Mouse (Mus musculus) liver, embryonic 14.5 days (tissue): Measurements from ENCODE around the gene Gm8773. TPM values are rescaled to one million over a fixed set of nuclear protein-coding genes. Genes with fewer than 3 reads are reported as not detected.

ENCODE experiments used
- ATAC-seq: fragments of 200-750 bp; cut with Nextera tagmentation; 2 replicates; pipeline ENCODE4 v1.8.0; 2017; ENCODE audit warnings: moderate number of reproducible peaks, mild to moderate bottlenecking, moderate library complexity; ENCODE audit not compliant: insufficient read depth
- DNase-seq, 3 experiments: peaks; one replicate each; pipeline ENCODE4 v3.0.0-alpha.2; 2012 to 2013; ENCODE audit warnings: low read depth in 3 of 3, low spot score in 3 of 3
- H3K27ac ChIP-seq: fragments of 300-500 bp; sonication (generic); 2 replicates; pipeline ENCODE4 v1.5.1; 2014; ENCODE audit warnings: moderate library complexity, mild to moderate bottlenecking, control low read depth, inconsistent platforms
- H3K27me3 ChIP-seq: fragments of 300-500 bp; sonication (generic); 2 replicates; pipeline ENCODE4 v1.6.1; 2014; ENCODE audit warnings: mild to moderate bottlenecking, low read length, moderate library complexity; ENCODE audit not compliant: control insufficient read depth, insufficient read depth
- H3K36me3 ChIP-seq: fragments of 300-500 bp; sonication (generic); replicated peaks from 2 replicates; pipeline ENCODE4 v1.6.1; 2014; ENCODE audit warnings: low read depth; ENCODE audit not compliant: control insufficient read depth, insufficient read depth
- H3K4me1 ChIP-seq, 2 experiments: fragments of 200-500 bp in 1 of 2; fragments of 300-500 bp in 1 of 2; sonication (generic) in 1 of 2; replicated peaks; 2 replicates each; pipeline ENCODE4 v1.6.1; 2012 to 2014; ENCODE audit warnings: antibody characterized with exemption in 1 of 2, inconsistent platforms in 1 of 2, low read length in 1 of 2; ENCODE audit not compliant: control insufficient read depth in 2 of 2, insufficient read depth in 2 of 2
- H3K4me2 ChIP-seq: fragments of 300-500 bp; sonication (generic); 2 replicates; pipeline ENCODE4 v1.6.1; 2014; ENCODE audit warnings: low read depth, mild to moderate bottlenecking, control low read depth, moderate library complexity
- H3K4me3 ChIP-seq, 2 experiments: fragments of 200-500 bp in 1 of 2; fragments of 300-500 bp in 1 of 2; sonication (generic) in 1 of 2; 2 replicates each; pipeline ENCODE4 v1.5.1; 2012 to 2014; ENCODE audit warnings: low read depth in 2 of 2, low read length in 2 of 2, mild to moderate bottlenecking in 2 of 2, control low read depth in 1 of 2, inconsistent platforms in 1 of 2, moderate library complexity in 1 of 2; ENCODE audit not compliant: insufficient read depth in 1 of 2
- H3K9ac ChIP-seq: fragments of 300-500 bp; sonication (generic); replicated peaks from 2 replicates; pipeline ENCODE4 v1.6.1; 2014; ENCODE audit warnings: mild to moderate bottlenecking, control low read depth, moderate library complexity
- H3K9me3 ChIP-seq: fragments of 300-500 bp; sonication (generic); 2 replicates; pipeline ENCODE4 v1.6.1; 2016; ENCODE audit warnings: low read length, mixed read lengths; ENCODE audit not compliant: control insufficient read depth
- CTCF ChIP-seq: IDR thresholded peaks from 2 replicates; pipeline ENCODE4 v1.5.1; 2016; ENCODE audit warnings: antibody characterized with exemption, low read depth, control low read depth
- EP300 ChIP-seq: IDR thresholded peaks from 2 replicates; pipeline ENCODE4 v1.6.1; 2016; ENCODE audit warnings: antibody characterized with exemption, low read depth
- WGBS: fragments of 180-500 bp; shearing (Covaris S2); extraction: QIAGEN DNeasy Blood & Tissue Kit; methylation state at CpG from one replicate; pipeline ENCODE4 v1.1.7; 2014; ENCODE audit not compliant: insufficient replicate concordance; 5-methylcytosine and 5-hydroxymethylcytosine counted together
- polyA plus RNA-seq, 2 experiments: library from polyadenylated mRNA; depleted of rRNA in 1 of 2; stranded (reverse) in 1 of 2; unstranded in 1 of 2; fragments of >200 nt; fragmentation: Nextera tagmentation in 1 of 2; extraction: Ambion mirVana in 1 of 2; gene quantifications; 2 replicates each; pipeline versions ENCODE4 v1.2.1 to v1.2.3; 2012 to 2014

The Gm8773 gene
- polyA plus RNA-seq (2012; rRNA removed) (0.09 and 0.12 TPM in 2 replicates), polyA plus RNA-seq (2014; fragmentation: Nextera tagmentation; extraction: Ambion mirVana) (0.18 and 0.28 TPM in 2 replicates)

DNA sequence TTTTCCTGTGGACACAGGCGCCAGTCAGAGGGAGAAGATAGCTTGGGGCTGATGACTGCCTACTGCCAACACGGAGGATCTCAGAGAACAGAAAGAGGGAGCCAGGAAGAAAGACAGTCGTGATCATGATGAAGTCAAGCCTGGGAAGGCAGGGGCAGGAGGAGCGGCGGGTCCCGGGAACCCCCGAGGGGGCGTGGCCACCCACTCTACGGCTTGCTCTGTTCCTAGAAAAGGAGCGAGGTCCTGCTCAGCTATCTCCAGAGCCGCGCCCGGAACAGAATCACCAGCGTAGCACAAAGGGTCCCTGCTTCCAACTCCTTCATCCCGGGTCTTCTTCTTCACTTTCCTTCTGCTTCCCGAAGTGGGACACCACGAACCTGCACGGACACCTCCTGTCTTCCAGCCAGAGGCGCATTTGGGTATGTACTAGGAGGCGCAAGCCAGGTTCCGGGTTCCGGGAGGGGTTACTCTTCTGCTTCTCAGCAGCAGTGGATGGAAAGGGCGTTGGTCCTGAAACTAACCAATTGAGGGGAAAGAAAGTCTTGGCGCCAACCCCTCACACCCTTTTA, at the start of gene Gm8773:
TSS of gene Gm8773 (plus strand) at position 51 of the 569 bp plus-strand sequence.
- H3K36me3 ChIP-seq, result no peaks in the 10 kb centered on the region
- peak within 1 kb of the TSS; percentile 50 to 60 for H3K4me3 ChIP-seq
- 0 out of 2 replicates have a peak within 1 kb of the TSS, but pooled peaks have one; percentile 9 for H3K9ac ChIP-seq
- DNase-seq (peak in 1 of 3 experiments; percentile 6), ATAC-seq (peak; percentile 69)
- no peak within 1 kb of the TSS for H3K27ac ChIP-seq
- TF ChIP-seq EP300 (no peak), CTCF (no peak)
- H3K9me3 ChIP-seq, result no peaks in the 10 kb centered on the region
- H3K4me2 ChIP-seq, result peak within 1 kb of the TSS; percentile 71
- no peaks in the 10 kb centered on the region; a peak in 1 of 4 replicates for H3K4me1 ChIP-seq
- WGBS, result 1% methylated on average over 24 of the region's 24 CpGs
- no peaks in the 10 kb centered on the region; the same call in 1 of the 2 replicates for H3K27me3 ChIP-seq

DNA sequence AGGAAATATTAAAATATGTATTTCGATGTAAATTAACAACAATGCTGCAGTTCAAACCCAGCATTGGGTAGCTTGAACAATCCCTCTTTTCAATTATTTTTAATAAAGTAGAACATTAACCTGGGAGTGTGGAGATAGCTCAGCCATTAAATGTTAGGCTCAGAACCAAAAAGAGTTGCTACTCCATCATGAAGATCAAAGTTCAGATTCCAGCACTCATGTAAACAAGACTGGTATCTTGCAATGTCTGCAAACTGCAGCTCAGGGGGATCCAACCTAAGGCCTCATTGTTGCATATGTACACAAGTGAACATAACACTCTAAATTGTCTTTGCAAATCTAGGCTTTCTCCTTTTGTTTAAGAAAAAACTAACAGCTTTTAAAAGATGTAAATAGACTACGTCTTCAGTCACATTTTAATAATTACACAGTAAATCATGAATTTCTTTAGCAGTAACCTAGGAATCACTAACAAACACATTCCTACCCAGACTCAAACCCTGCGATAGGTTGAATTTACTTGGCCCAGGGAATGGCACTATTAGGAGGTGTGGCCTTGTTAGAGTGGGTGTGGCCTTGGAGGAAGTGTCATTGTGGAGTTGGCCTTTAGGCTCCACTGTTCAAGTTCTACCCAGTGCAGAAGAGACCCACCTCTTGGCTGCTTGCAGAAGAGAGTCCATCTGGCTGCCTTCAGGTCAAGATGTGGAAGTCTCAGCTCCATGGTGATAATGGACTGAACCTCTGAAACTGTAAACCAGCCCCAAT, 39.8 kb upstream of the Gm8773 start:
- ATAC-seq, result peak; percentile 71
- Histone ChIP-seq H3K36me3 (no peaks in the 10 kb centered on the region), H3K27me3 (no peaks in the 10 kb centered on the region), H3K27ac (no peak overlapping the region), H3K4me2 (no peak overlapping the region), H3K4me3 (no peak overlapping the region), H3K9me3 (no peaks in the 10 kb centered on the region), H3K9ac (no peak overlapping the region), H3K4me1 (no peaks in the 10 kb centered on the region)
- TF ChIP-seq EP300 (no peak), CTCF (no peak)
- 66% methylated on average over 3 of the region's 3 CpGs for WGBS
- DNase-seq, result peak in 1 of 3 experiments; percentile 4

DNA sequence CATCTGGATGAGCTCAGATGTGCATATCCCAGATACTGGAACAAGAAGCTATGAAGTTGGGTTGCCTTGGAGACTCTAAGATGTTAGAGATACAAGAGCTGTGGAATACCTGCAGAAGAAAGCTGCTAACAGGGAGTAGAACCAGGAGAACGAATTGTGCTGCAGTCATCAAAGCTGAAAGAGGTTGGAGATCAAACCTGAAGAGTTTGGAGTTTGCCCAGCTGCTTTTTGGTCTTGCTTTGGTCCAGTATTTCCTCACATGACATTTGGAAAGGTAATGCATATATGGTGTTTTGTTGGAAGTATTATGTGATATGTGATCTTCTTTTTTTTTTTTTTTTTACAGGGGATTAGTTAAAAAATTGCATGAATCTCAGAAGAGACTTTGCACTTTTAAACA, 37.5 kb upstream of the Gm8773 start:
- Histone ChIP-seq H3K36me3 (no peaks in the 10 kb centered on the region; the same call in 1 of the 2 replicates), H3K4me2 (no peak overlapping the region), H3K9ac (no peak overlapping the region), H3K27me3 (no peaks in the 10 kb centered on the region), H3K9me3 (no peaks in the 10 kb centered on the region), H3K4me1 (peaks cover 0 to 3% of the 10 kb centered on the region in 2 experiments; a peak in 2 of 4 replicates), H3K4me3 (no peak overlapping the region), H3K27ac (no peak overlapping the region)
- WGBS, result 74% methylated on average over 1 of the region's 1 CpGs
- TF ChIP-seq CTCF, result no peak
- no peak for TF ChIP-seq EP300
- DNase-seq (no peak), ATAC-seq (no peak)

DNA sequence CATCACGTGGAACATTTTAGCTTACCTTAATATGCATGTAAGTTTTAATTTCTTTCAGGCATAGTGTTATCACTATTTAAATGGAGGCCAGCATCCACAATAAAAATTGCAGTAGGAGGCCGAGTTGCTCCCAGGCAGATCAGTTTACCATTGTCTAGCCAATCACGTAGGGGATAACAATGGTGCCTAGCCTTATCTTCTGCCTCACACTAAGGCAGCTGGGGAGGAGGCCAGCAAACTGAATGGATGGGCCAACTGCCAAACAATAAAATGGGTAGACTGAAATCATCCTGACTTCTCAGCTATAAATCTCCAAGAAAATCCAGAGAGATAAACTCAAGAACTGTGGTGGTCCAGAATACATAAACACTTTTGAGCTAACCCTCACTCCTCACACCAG, 33.8 kb upstream of the Gm8773 start:
- H3K9ac ChIP-seq, result no peak overlapping the region
- no peaks in the 10 kb centered on the region; the same call in 1 of the 2 replicates for H3K36me3 ChIP-seq
- no peaks in the 10 kb centered on the region for H3K9me3 ChIP-seq
- DNase-seq (no peak), ATAC-seq (peak; percentile 43; the same call in 1 of the 2 replicates)
- WGBS, result 34% methylated on average over 3 of the region's 3 CpGs
- H3K27ac ChIP-seq, result no peak overlapping the region
- no peak overlapping the region for H3K4me2 ChIP-seq
- H3K4me1 ChIP-seq, result peaks cover 0 to 3% of the 10 kb centered on the region in 2 experiments; a peak in 2 of 4 replicates
- no peak overlapping the region for H3K4me3 ChIP-seq
- no peaks in the 10 kb centered on the region for H3K27me3 ChIP-seq
- TF ChIP-seq CTCF, result no peak
- peak; percentile 16; the same call in 1 of the 2 replicates for TF ChIP-seq EP300

DNA sequence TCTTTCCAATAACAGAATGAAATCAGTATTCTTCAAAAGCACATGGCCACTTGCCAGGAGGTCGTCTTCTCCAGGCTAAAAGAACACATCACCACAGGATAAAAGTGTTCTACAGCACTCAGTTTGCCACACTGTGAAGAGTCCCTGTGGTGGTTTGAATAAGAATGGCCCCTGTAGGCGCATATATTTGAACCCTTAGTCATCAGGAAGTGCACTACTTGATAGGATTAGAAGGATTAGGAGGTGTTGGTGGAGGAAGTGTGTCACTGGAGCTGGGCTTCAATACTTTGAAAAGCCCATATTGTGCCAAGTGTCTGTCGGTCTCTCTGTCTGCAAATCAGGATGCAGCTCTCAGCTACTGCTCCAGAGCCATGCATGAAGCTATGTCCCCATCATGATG, 33.2 kb upstream of the Gm8773 start:
- no peak overlapping the region for H3K4me2 ChIP-seq
- peaks cover 0 to 3% of the 10 kb centered on the region in 2 experiments; a peak in 2 of 4 replicates for H3K4me1 ChIP-seq
- no peak overlapping the region for H3K9ac ChIP-seq
- DNase-seq, result no peak
- no peaks in the 10 kb centered on the region; the same call in 1 of the 2 replicates for H3K36me3 ChIP-seq
- no peak overlapping the region for H3K4me3 ChIP-seq
- no peak for ATAC-seq
- no peaks in the 10 kb centered on the region for H3K9me3 ChIP-seq
- H3K27me3 ChIP-seq, result no peaks in the 10 kb centered on the region
- TF ChIP-seq EP300 (no peak), CTCF (no peak)
- H3K27ac ChIP-seq, result no peak overlapping the region
- 70% methylated on average over 3 of the region's 3 CpGs for WGBS
